Mouse (Mus musculus): ENCODE data around the gene Nxf3.

GRCm38 (mm10) chrX:136115015-136115414 is 30.0 kb upstream of the Nxf3 start:
- TF ChIP-seq CTCF (IDR thresholded peaks at IDR 0.05; ENCODE audit: borderline replicate concordance, extremely low read depth, insufficient read depth, insufficient read length) = no peak
- no peak for TF ChIP-seq POLR2A (IDR thresholded peaks at IDR 0.05; ENCODE audit: borderline replicate concordance, extremely low read depth, insufficient read depth, insufficient read length, poor library complexity, severe bottlenecking)
